Mouse (Mus musculus) neural tube, embryonic 11.5 days (tissue): Measurements from ENCODE around the gene Xk. TPM values are rescaled to one million over a fixed set of nuclear protein-coding genes. Genes with fewer than 3 reads are reported as not detected.
"Not testable (repeated sequence)": the region's sequence is repeated elsewhere in the genome, so short reads cannot be mapped to it uniquely, and the experiment has no call there.

ENCODE experiments used
- ATAC-seq: fragments of 200-750 bp; cut with Nextera tagmentation; 2 replicates; pipeline ENCODE4 v1.8.0; 2017; ENCODE audit warnings: moderate number of reproducible peaks, mild to moderate bottlenecking, moderate TSS enrichment, moderate library complexity; ENCODE audit not compliant: insufficient read depth, low FRiP score, low TSS enrichment
- DNase-seq: peaks from one replicate; pipeline ENCODE4 v3.0.0-alpha.2; 2015; ENCODE audit warnings: low spot score
- H3K27ac ChIP-seq: fragments of 300-500 bp; sonication (generic); 2 replicates; pipeline ENCODE4 v1.5.1; 2014; ENCODE audit warnings: low read depth, mild to moderate bottlenecking, low read length
- H3K27me3 ChIP-seq: fragments of 300-500 bp; sonication (generic); 2 replicates; pipeline ENCODE4 v1.6.1; 2014; ENCODE audit warnings: mild to moderate bottlenecking, low read length, mixed read lengths; ENCODE audit not compliant: control insufficient read depth, insufficient read depth
- H3K36me3 ChIP-seq: fragments of 300-500 bp; sonication (generic); 2 replicates; pipeline ENCODE4 v1.6.1; 2014; ENCODE audit warnings: mild to moderate bottlenecking, low read length, moderate library complexity, mixed read lengths; ENCODE audit not compliant: control insufficient read depth, insufficient read depth
- H3K4me1 ChIP-seq: fragments of 300-500 bp; sonication (generic); 2 replicates; pipeline ENCODE4 v1.6.1; 2014; ENCODE audit warnings: low read length, mixed read lengths; ENCODE audit not compliant: control insufficient read depth, insufficient read depth
- H3K4me2 ChIP-seq: fragments of 300-500 bp; sonication (generic); 2 replicates; pipeline ENCODE4 v1.6.1; 2014; ENCODE audit warnings: low read depth, mild to moderate bottlenecking, moderate library complexity
- H3K4me3 ChIP-seq: fragments of 300-500 bp; sonication (generic); 2 replicates; pipeline ENCODE4 v1.5.1; 2014; ENCODE audit warnings: low read depth, low read length
- H3K9ac ChIP-seq: fragments of 300-500 bp; sonication (generic); 2 replicates; pipeline ENCODE4 v1.6.1; 2014; ENCODE audit warnings: mild to moderate bottlenecking, low read length
- H3K9me3 ChIP-seq: fragments of 300-500 bp; sonication (generic); 2 replicates; pipeline ENCODE4 v1.6.1; 2016; ENCODE audit warnings: low read length; ENCODE audit not compliant: control insufficient read depth
- WGBS: fragments of 180-500 bp; shearing (Covaris S2); extraction: QIAGEN DNeasy Blood & Tissue Kit; methylation state at CpG from one replicate; pipeline ENCODE4 v1.1.7; 2014; 5-methylcytosine and 5-hydroxymethylcytosine counted together
- polyA plus RNA-seq: library from polyadenylated mRNA; unstranded; fragments of >200 nt; fragmentation: Nextera tagmentation; extraction: Ambion mirVana; gene quantifications from 2 replicates; pipeline ENCODE4 v1.2.1, GENCODE M21; 2014

Gene Xk
- polyA plus RNA-seq, 1 experiment from 2014 or later = 3.4 TPM

GRCm38 (mm10) chrX:9298413-9298864, 25.9 kb downstream of the Xk start:
- DNase-seq (no peak), ATAC-seq (no peak)
- Histone ChIP-seq H3K27ac (no peak overlapping the region), H3K4me1 (no peaks in the 10 kb centered on the region), H3K9ac (no peak overlapping the region), H3K4me3 (no peak overlapping the region), H3K36me3 (no peaks in the 10 kb centered on the region), H3K9me3 (no peaks in the 10 kb centered on the region), H3K27me3 (no peaks in the 10 kb centered on the region), H3K4me2 (no peak overlapping the region)
- 82% methylated on average over 5 of the region's 5 CpGs for WGBS

DNA sequence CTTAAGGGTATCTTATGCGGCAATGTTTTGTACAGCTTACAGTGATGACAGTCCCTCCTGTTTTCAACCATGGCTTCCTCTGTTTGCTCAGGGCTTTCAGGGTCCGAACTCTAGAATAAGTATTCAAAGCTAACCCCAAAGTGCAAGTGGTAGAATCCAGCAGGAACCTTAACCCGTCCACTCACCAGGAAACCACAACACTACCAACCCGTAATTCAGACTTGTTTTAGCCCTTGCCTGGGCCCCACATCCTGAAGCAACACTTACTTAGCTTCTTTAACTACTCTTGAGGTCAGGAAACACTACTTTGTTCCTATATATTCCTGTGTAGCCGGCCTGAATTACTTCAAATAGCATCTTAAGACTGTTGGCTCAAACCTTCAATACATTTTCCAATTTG, 30.2 kb downstream of the Xk start:
- Histone ChIP-seq H3K9ac (no peak overlapping the region), H3K9me3 (no peaks in the 10 kb centered on the region), H3K4me3 (no peak overlapping the region), H3K27ac (no peak overlapping the region), H3K36me3 (no peaks in the 10 kb centered on the region), H3K27me3 (no peaks in the 10 kb centered on the region), H3K4me2 (no peak overlapping the region), H3K4me1 (no peaks in the 10 kb centered on the region)
- ATAC-seq (no peak), DNase-seq (no peak)
- 88% methylated on average over 5 of the region's 5 CpGs for WGBS

DNA sequence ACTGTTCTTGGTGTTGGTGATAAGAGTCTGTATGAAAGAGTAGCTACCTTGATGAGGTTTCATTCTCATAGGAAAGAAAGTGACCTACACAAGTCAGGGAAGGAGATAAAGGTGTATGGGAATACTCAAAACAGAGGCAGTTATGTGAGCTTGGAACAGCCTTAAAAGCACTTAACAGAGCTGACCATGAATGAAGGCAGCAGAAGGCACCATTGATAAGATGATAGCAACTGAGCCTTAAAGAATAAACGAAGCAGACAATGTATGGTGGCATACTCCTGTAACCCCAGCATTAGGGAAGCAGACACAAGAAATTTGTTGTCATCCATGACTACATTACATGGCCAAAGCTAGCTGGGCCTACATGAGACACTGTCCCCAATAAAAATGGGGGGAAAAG, 30.9 kb downstream of the Xk start:
- Histone ChIP-seq H3K9ac (no peak overlapping the region), H3K4me1 (no peaks in the 10 kb centered on the region), H3K27ac (no peak overlapping the region), H3K36me3 (no peaks in the 10 kb centered on the region), H3K27me3 (no peaks in the 10 kb centered on the region), H3K4me3 (no peak overlapping the region), H3K9me3 (no peaks in the 10 kb centered on the region), H3K4me2 (no peak overlapping the region)
- ATAC-seq (no peak), DNase-seq (no peak)
- WGBS = 71% methylated on average over 1 of the region's 1 CpGs

DNA sequence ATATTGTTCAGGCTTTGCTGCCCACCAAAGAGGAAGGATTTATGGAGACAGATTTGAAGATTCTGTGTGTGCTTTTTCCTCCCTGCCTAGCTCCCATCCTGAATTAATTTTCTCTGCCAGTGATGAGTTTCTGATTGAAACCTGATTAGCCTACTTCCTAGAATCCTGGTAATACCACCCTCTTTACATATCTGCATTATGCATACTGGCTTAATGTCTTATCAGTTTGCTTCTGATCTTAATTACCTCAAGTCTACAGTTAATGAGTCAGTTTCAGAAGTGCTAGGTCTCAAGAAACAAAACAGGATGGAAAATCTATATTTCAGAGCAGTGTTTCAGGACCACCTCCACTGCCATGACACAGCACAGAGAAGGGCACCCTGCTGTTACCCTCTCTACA, 43.9 kb downstream of the Xk start:
- H3K4me1 ChIP-seq, H3K4me2 ChIP-seq, H3K9ac ChIP-seq, H3K9me3 ChIP-seq, H3K27ac ChIP-seq, H3K27me3 ChIP-seq, H3K4me3 ChIP-seq, H3K36me3 ChIP-seq, ATAC-seq, DNase-seq: not testable (repeated sequence)

- not testable (repeated sequence) for DNase-seq, H3K9ac ChIP-seq, ATAC-seq, H3K4me1 ChIP-seq, H3K9me3 ChIP-seq, H3K27me3 ChIP-seq, H3K4me2 ChIP-seq, H3K27ac ChIP-seq, H3K4me3 ChIP-seq, H3K36me3 ChIP-seq
- WGBS = 84% methylated on average over 24 of the region's 26 CpGs
Measured at GRCm38 (mm10) chrX:9327954-9328353, 55.4 kb downstream of the Xk start.

GRCm38 (mm10) chrX:9332366-9332962, 59.9 kb downstream of the Xk start:
- H3K27ac ChIP-seq, H3K4me2 ChIP-seq, H3K9ac ChIP-seq, H3K27me3 ChIP-seq, H3K4me1 ChIP-seq, H3K9me3 ChIP-seq, H3K36me3 ChIP-seq, DNase-seq, H3K4me3 ChIP-seq, ATAC-seq: not testable (repeated sequence)
- WGBS = 90% methylated on average over 12 of the region's 12 CpGs

DNA sequence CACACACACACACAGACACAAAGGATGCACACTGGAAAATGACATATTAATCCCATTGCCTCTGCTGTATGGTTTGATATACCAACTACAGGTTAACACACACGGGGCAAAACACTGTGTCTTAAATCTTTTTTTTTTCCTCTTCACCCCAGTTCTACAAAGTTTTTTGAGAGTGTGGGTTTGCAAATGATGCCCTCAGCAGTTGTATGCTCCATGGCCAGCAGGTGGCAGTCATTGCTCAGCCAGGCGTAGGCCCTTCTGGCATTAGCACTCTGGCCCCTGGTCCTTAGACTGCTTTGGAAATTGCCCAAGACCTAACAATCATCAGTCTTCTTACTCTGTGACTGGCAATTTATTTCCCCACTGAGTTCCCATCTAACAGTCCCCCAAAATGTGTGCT, 60.5 kb downstream of the Xk start:
- not testable (repeated sequence) for H3K36me3 ChIP-seq, ATAC-seq, H3K9ac ChIP-seq, H3K27me3 ChIP-seq, H3K4me1 ChIP-seq, H3K4me2 ChIP-seq, H3K27ac ChIP-seq, DNase-seq, H3K9me3 ChIP-seq, H3K4me3 ChIP-seq
- WGBS = 48% methylated on average over 2 of the region's 2 CpGs

- H3K4me2 ChIP-seq, H3K27me3 ChIP-seq, H3K9ac ChIP-seq, H3K36me3 ChIP-seq, ATAC-seq, H3K27ac ChIP-seq, H3K4me1 ChIP-seq, H3K9me3 ChIP-seq, DNase-seq, H3K4me3 ChIP-seq: not testable (repeated sequence)
- whole genome bisulfite sequencing = 71% methylated on average over 1 of the region's 1 CpGs
Measured at GRCm38 (mm10) chrX:9334996-9335395, 62.4 kb downstream of the Xk start.

- not testable (repeated sequence) for H3K9ac ChIP-seq, H3K4me3 ChIP-seq, H3K27ac ChIP-seq, H3K27me3 ChIP-seq, ATAC-seq, H3K4me1 ChIP-seq, H3K4me2 ChIP-seq, DNase-seq, H3K9me3 ChIP-seq, H3K36me3 ChIP-seq
- WGBS = no CpG with 5 or more reads among the region's 2 CpGs
Measured at GRCm38 (mm10) chrX:9350327-9350726, 77.8 kb downstream of the Xk start, which contains the start of gene H2al1k. Gene H2al1k (plus strand): TSS chrX:9350627.
